Mouse (Mus musculus): ENCODE results near the gene Arhgap8.
"Not testable (repeated sequence)": the region's sequence is repeated elsewhere in the genome, so short reads cannot be mapped to it uniquely, and the experiment has no call there.

Gene Arhgap8

GRCm38 (mm10) chr15:84697611-84698011 is 22.2 kb upstream of the Arhgap8 start:
- no peak for DNase-seq (ENCODE audit: low read depth, low spot score)

- no peak for DNase-seq (ENCODE audit: low read depth, low spot score)
Observed at GRCm38 (mm10) chr15:84698189-84698588, 21.7 kb upstream of the Arhgap8 start.

- DNase-seq (ENCODE audit: low read depth, low spot score), result peak; percentile 80
Observed at GRCm38 (mm10) chr15:84700147-84700794, 19.6 kb upstream of the Arhgap8 start.

- peak; percentile 59 for DNase-seq (ENCODE audit: low read depth, low spot score)
Observed at GRCm38 (mm10) chr15:84701947-84702346, 17.9 kb upstream of the Arhgap8 start.

- no peak for DNase-seq (ENCODE audit: low read depth, low spot score)
Observed at GRCm38 (mm10) chr15:84702391-84703345, 17.2 kb upstream of the Arhgap8 start.

- no peak for DNase-seq (ENCODE audit: low read depth, low spot score)
Observed at GRCm38 (mm10) chr15:84703992-84704391, 15.9 kb upstream of the Arhgap8 start.

GRCm38 (mm10) chr15:84705351-84705901 is 14.4 kb upstream of the Arhgap8 start:
- DNase-seq (ENCODE audit: low read depth, low spot score), result no peak

GRCm38 (mm10) chr15:84706983-84707619 is 12.8 kb upstream of the Arhgap8 start:
- DNase-seq (ENCODE audit: low read depth, low spot score), result no peak

DNA sequence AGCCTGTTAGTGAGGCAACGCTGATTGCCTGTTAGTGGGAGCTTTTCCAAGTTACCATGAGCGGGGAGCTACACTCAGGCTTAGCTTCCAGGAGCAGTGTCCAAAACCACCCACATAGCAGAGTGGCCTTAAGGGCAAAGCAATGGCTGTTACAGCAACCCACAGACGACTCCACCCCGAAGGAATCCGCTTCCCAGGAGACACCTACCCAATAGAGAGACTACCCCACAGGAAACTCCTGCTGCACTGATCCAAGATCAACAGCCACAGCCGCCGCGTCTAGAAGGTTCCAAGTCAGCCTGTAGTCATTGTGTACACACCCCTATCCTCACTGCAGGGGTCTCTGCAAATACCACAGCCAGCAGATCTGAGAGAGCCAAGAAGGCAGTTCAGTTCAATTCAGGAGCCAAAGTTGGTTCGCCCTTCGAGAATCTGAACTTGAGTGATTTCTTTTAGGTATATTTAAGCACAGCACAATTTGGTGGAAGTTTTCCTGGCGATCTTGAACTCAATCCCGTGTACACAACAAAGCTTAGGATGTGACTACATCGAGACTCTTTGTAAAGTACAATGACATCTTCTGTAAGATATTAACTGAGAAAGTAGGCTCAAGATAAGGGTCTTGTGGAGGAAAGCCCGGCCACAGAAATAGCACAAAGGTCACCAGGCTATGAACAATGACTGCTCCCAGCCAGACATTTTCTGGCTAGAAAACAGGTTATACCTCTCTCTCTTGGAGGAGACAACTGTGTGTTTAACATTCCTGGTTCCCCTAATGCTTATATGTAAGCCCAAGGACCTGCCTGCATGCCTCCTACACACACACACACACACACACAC is 7.1 kb upstream of the Arhgap8 start:
- no peak for DNase-seq (ENCODE audit: low read depth, low spot score)

GRCm38 (mm10) chr15:84714730-84715129 is 5.1 kb upstream of the Arhgap8 start:
- DNase-seq (ENCODE audit: low read depth, low spot score), result peak; percentile 89

- no peak for DNase-seq (ENCODE audit: low read depth, low spot score)
Observed at GRCm38 (mm10) chr15:84715132-84715531, 4.7 kb upstream of the Arhgap8 start.

DNA sequence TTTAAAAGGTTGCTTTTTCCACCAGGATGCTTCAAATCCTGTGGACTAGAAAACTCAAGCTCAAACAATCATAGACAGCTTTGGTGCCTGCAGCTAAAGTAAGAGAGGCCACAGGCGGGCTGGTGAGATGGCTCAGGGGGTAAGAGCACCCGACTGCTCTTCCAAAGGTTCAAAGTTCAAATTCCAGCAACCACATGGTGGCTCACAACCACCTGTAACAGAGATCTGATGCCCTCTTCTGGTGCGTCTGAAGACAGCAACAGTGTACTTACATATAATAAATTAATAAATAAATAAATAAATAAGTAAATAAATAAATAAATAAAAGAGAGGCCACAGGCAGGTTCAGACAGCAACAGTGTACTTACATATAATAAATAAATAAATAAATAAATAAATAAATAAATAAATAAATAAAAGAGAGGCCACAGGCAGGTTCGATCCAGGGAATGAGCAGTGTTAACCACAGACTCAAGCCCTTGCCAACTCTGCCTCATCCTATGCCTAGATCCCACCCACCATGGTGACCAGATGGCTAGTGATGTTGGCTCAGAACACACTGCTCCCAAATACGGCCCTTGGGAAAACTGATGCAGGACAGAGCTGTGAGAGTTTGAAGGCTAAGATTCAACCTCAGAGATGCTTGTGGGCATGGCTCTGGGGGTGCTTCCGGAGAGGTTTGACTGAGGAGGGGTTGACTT is 2.1 kb upstream of the Arhgap8 start:
- not testable (repeated sequence) for DNase-seq (ENCODE audit: low read depth, low spot score)

DNA sequence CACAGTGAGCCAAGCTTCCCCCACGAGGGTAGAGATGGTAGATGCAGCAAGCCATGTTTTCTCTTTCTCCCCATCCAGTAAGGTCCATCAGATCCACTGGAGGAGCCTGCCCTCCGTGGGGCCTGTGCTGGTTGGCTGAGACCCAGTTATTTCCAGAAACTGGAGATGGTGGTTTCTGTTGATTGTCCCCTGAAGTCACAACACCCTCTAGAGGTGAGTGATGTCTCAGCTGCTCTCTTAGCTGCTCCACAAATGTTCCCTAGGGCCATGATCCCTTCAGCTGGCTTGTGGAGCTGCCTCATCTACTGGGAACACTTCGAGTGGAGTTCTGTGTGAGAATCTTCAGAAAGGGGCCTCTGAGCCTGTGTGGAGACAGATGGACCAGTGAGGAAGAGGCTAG is 1.1 kb upstream of the Arhgap8 start:
- no peak for DNase-seq (ENCODE audit: low read depth, low spot score)

DNA sequence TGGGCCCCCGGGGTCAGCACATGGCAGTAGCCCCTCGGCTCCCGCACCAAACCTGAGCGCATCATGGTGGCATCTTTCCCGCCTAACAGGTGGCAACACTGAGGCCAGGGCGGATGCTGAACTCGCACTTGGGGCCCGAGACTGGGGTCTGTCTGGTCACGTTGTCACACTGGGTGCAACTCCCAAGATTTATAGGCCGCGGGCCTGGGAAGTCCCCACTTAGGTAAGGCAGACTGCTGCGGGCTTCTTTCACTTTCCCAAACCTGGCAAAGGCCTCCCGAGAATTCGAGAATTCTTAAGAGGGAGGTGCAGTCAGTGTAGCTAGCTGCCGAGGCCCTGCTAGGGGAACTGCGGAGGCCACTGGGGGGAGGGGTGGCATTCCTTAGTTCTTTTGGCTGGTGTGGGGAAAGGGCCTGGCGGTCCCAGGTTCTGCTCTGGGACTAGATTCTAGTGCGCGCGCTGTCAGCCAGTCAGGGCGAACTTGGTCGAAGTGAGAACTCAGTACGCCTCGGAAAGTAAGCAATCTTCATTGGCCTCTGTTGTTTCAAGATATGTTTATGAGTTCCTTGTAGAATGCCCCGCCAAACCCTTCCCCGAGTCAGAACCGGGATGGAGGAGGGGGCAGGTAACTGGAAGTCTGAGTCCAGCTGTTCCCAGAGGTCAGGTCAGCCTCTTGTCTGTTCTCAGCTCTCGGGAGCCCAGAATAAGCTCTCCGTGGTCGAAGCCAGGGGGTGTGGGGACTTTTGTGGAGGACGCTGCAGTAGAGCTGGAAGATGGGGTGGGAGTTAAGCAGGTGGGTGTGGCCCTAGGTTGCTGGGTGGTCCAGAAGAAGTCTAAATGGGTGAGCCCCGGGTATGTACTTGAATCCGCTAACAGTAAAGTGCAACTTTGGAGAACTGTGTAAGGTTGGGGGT is 696 bp downstream of the Arhgap8 start:
- DNase-seq (ENCODE audit: low read depth, low spot score), result peak; percentile 69

DNA sequence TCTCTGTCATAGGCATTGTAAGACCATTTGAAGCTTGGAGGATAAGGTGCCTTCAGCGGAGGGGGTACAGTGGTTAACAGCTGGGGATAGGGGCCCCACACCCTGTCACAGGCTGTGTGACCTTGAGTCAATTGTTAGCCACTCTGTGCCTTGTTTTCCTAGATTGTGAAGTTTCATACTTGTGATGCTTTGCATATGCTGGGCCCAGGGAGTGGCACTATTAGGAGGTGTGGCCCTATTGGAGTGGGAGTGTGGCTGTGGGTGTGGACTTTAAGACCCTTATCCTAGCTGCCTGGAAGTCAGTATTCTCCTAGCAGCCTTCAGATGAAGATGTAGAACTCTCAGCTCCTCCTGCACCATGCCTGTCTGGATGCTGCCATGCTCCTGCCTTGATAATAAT is 3.8 kb downstream of the Arhgap8 start:
- not testable (repeated sequence) for DNase-seq (ENCODE audit: low read depth, low spot score)

- no peak for DNase-seq (ENCODE audit: low read depth, low spot score)
Observed at GRCm38 (mm10) chr15:84724199-84724598, 4.3 kb downstream of the Arhgap8 start.

GRCm38 (mm10) chr15:84729685-84730084 is 9.8 kb downstream of the Arhgap8 start:
- DNase-seq (ENCODE audit: low read depth, low spot score), result no peak

- no peak for DNase-seq (ENCODE audit: low read depth, low spot score)
Observed at GRCm38 (mm10) chr15:84730893-84731292, 11.0 kb downstream of the Arhgap8 start.

GRCm38 (mm10) chr15:84731676-84732424 is 12.0 kb downstream of the Arhgap8 start:
- DNase-seq (ENCODE audit: low read depth, low spot score), result peak; percentile 73

Measured in mesoderm, embryonic 11.5 days (tissue).